Comparison of ENCODE assay signal across 22 mouse cellular contexts in the genomic region with DNA sequence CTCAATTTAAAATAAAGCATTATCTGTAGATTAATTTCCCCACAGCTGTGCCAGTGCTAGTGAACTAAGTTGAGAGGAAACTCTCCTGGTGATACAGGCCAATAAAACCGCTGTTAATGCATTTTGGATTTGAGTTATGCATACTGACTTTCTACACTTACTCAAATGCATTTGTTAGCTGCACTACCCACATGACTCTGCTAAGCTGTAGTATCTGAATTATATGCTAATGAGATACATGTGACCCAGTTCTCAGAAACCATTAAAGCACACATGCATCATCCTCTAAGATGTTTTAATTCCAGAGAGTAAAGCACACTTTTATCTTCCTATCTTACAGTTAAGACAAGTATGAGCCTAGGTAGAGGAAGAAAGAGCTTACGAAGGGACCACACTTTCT. TPM values are rescaled to one million over a fixed set of nuclear protein-coding genes. Genes with fewer than 3 reads are reported as not detected.
"Had no signal": no experiment of that assay in that cellular context is flagged by ENCODE, and none has a peak within 500 bp of the region (broad histone marks: within the 10 kb centered on the region; RNA-seq: fewer than 3 reads in every experiment).

No protein-coding gene starts in this region.

- H3K27ac ChIP-seq: liver, embryonic 13.5 days; liver, embryonic 15.5 days; lung, embryonic 15.5 days; macrophage; midbrain, embryonic 13.5 days; midbrain, embryonic 15.5 days; stomach, embryonic 15.5 days; stomach, postnatal 0 days had no signal

- ATAC-seq: liver, postnatal 0 days; midbrain, embryonic 13.5 days; midbrain, embryonic 15.5 days had no signal

- H3K9me3 ChIP-seq: liver, embryonic 13.5 days; liver, embryonic 15.5 days; lung, embryonic 15.5 days; megakaryocyte, embryonic 14.5 days; midbrain, embryonic 13.5 days; midbrain, embryonic 15.5 days; stomach, embryonic 15.5 days had no signal

- H3K27me3 ChIP-seq: liver, embryonic 13.5 days; liver, embryonic 15.5 days; lung, embryonic 15.5 days; megakaryocyte, embryonic 14.5 days; midbrain, embryonic 13.5 days; midbrain, embryonic 15.5 days; stomach, embryonic 15.5 days had no signal

- H3K4me1 ChIP-seq: liver, embryonic 13.5 days; liver, embryonic 15.5 days; lung, embryonic 15.5 days; megakaryocyte, embryonic 14.5 days; midbrain, embryonic 13.5 days; midbrain, embryonic 15.5 days; stomach, embryonic 15.5 days had no signal

- H3K4me3 ChIP-seq: liver, embryonic 13.5 days; liver, embryonic 15.5 days; lung, embryonic 15.5 days; megakaryocyte, embryonic 14.5 days; midbrain, embryonic 13.5 days; midbrain, embryonic 15.5 days; stomach, embryonic 15.5 days had no signal

- H3K36me3 ChIP-seq: liver, embryonic 13.5 days; liver, embryonic 15.5 days; lung, embryonic 15.5 days; midbrain, embryonic 13.5 days; midbrain, embryonic 15.5 days; stomach, embryonic 15.5 days had no signal

- DNase-seq: liver, embryonic 13.5 days; liver, postnatal 0 days; lung, adult 2 months; lung, postnatal 10 days; lung, postnatal 36 days; right cerebral cortex, postnatal 14 days; thymus, adult 2 months; thymus, postnatal 25 days; thymus, postnatal 4 days had no signal

- H3K9ac ChIP-seq: liver, embryonic 13.5 days; liver, embryonic 15.5 days; liver, postnatal 0 days; lung, embryonic 15.5 days; midbrain, embryonic 13.5 days; midbrain, embryonic 15.5 days; stomach, embryonic 15.5 days had no signal

- H3K4me2 ChIP-seq: liver, embryonic 13.5 days; liver, embryonic 15.5 days; lung, embryonic 15.5 days; midbrain, embryonic 11.5 days; midbrain, embryonic 13.5 days; midbrain, embryonic 15.5 days; stomach, embryonic 15.5 days had no signal

RNA-seq across cellular contexts. Expression of a gene that starts 38.0 kb away (rescaled TPM):
- total RNA-seq: megakaryocyte progenitor cell, adult 5-6 weeks; monocyte, adult 5-6 weeks; neutrophil, adult 5-6 weeks had no signal
- polyA plus RNA-seq: macrophage; spleen, adult 2 months; thymus, adult 2 months had no signal
